Mouse (Mus musculus) liver, embryonic 12.5 days (tissue): ENCODE data around the gene Ascc1. TPM values are rescaled to one million over a fixed set of nuclear protein-coding genes. Genes with fewer than 3 reads are reported as not detected.
"Not testable (repeated sequence)": the region's sequence is repeated elsewhere in the genome, so short reads cannot be mapped to it uniquely, and the experiment has no call there.

ENCODE experiments used
- ATAC-seq: fragments of 200-750 bp; cut with Nextera tagmentation; 2 replicates; pipeline ENCODE4 v1.8.0; 2017; ENCODE audit warnings: moderate number of reproducible peaks, mild to moderate bottlenecking, moderate library complexity
- H3K27ac ChIP-seq: fragments of 300-500 bp; sonication (generic); 2 replicates; pipeline ENCODE4 v1.5.1; 2016; ENCODE audit warnings: mild to moderate bottlenecking
- H3K27me3 ChIP-seq: fragments of 300-500 bp; sonication (generic); replicated peaks from 2 replicates; pipeline ENCODE4 v1.6.1; 2016; ENCODE audit warnings: mild to moderate bottlenecking, moderate library complexity
- H3K36me3 ChIP-seq: fragments of 300-500 bp; sonication (generic); 2 replicates; pipeline ENCODE4 v1.6.1; 2016; ENCODE audit warnings: mild to moderate bottlenecking, moderate library complexity
- H3K4me1 ChIP-seq: fragments of 300-500 bp; sonication (generic); 2 replicates; pipeline ENCODE4 v1.6.1; 2016
- H3K4me2 ChIP-seq: fragments of 300-500 bp; sonication (generic); 2 replicates; pipeline ENCODE4 v1.6.1; 2016; ENCODE audit warnings: mild to moderate bottlenecking, moderate library complexity
- H3K4me3 ChIP-seq: fragments of 300-500 bp; sonication (generic); 2 replicates; pipeline ENCODE4 v1.5.1; 2016; ENCODE audit warnings: mild to moderate bottlenecking, moderate library complexity
- H3K9ac ChIP-seq: fragments of 300-500 bp; sonication (generic); 2 replicates; pipeline ENCODE4 v1.6.1; 2016; ENCODE audit warnings: mild to moderate bottlenecking, moderate library complexity
- H3K9me3 ChIP-seq: fragments of 300-500 bp; sonication (generic); replicated peaks from 2 replicates; pipeline ENCODE4 v1.6.1; 2016; ENCODE audit warnings: mild to moderate bottlenecking, moderate library complexity
- WGBS: fragments of 180-500 bp; shearing (Covaris S2); methylation state at CpG from one replicate; pipeline ENCODE4 v1.1.7; 2016; ENCODE audit not compliant: insufficient replicate concordance; 5-methylcytosine and 5-hydroxymethylcytosine counted together
- polyA plus RNA-seq: library from polyadenylated mRNA; unstranded; fragments of >200 nt; fragmentation: Nextera tagmentation; extraction: Ambion mirVana; gene quantifications from 2 replicates; pipeline ENCODE4 v1.2.1, GENCODE M21; 2016

Ascc1 gene
- polyA plus RNA-seq, 1 experiment from 2014 or later, result 22.6 TPM

DNA sequence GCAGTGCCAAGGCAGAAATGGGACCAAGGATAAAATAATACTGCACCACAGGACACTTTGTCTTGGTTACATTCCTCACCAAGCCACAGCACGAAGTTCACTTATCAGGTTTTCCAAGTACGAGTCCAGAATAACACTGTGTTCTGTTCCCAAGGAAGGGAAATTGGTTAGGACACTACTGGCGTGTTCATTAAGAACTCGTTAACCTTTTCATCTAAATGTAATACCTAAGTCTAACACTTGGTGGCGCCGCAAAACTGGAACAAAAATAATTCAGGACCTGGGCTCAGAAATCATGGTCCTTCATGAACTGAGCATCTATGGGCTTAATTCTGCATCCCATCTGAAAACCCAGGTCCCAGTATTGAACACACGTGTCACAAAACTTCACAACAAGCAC, 5.0 kb upstream of the Ascc1 start:
- Histone ChIP-seq H3K4me3 (no peak overlapping the region), H3K27ac (no peak overlapping the region), H3K27me3 (no peaks in the 10 kb centered on the region), H3K36me3 (peaks cover 55% of the 10 kb centered on the region), H3K4me2 (no peak overlapping the region), H3K9ac (no peak overlapping the region), H3K9me3 (no peaks in the 10 kb centered on the region), H3K4me1 (peaks cover 35% of the 10 kb centered on the region)
- WGBS, result 14% methylated on average over 7 of the region's 7 CpGs
- ATAC-seq, result no peak

DNA sequence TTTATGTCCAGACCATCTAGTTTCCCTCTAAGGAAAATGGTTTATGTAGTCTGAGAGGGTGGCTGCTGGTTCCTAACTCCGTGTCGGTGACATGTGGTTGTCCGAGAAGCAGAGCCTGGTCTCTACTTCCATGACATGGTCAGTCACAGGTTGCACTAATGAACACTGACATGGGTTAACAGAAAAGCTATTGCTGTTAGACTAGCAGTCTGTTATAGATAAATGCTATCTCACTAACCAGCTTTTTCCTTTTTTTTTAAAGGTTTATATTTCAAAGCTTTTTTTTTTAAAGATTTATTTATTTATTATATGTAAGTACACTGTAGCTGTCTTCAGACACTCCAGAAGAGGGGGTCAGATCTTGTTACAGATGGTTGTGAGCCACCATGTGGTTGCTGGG, 3.5 kb upstream of the Ascc1 start:
- Histone ChIP-seq H3K27me3 (no peaks in the 10 kb centered on the region), H3K27ac (no peak overlapping the region), H3K9me3 (no peaks in the 10 kb centered on the region), H3K4me2 (no peak overlapping the region), H3K36me3 (peaks cover 44% of the 10 kb centered on the region), H3K4me3 (no peak overlapping the region), H3K4me1 (peaks cover 43% of the 10 kb centered on the region), H3K9ac (no peak overlapping the region)
- WGBS, result 60% methylated on average over 3 of the region's 3 CpGs
- ATAC-seq, result no peak

DNA sequence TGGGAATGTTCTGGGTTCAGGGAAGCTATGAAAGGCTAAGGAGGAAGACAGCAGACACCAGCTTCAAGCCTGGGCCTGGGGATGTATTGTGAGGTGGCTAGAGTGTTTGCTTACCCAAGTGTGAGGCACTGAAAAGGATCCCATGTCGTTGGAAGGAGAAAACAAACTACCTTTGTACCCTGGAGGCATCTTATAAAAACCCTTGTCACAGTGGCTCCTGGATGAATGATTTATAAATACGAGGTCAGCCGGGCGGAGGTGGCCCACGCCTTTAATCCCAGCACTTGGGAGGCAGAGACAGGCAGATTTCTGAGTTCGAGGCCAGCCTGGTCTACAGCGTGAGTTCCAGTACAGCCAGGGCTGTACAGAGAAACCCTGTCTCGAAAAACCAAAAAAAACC, 942 bp upstream of the Ascc1 start:
- H3K4me1 ChIP-seq, result peaks cover 46% of the 10 kb centered on the region
- peak overlapping the region; percentile 91 for H3K4me2 ChIP-seq
- peak overlapping the region; percentile 36 for H3K9ac ChIP-seq
- H3K4me3 ChIP-seq, result peak overlapping the region; percentile 71
- H3K9me3 ChIP-seq, ATAC-seq, H3K27me3 ChIP-seq: not testable (repeated sequence)
- 72% methylated on average over 8 of the region's 8 CpGs for WGBS
- H3K36me3 ChIP-seq, result peaks cover 28% of the 10 kb centered on the region
- peak overlapping the region; percentile 60; the same call in 1 of the 2 replicates for H3K27ac ChIP-seq

DNA sequence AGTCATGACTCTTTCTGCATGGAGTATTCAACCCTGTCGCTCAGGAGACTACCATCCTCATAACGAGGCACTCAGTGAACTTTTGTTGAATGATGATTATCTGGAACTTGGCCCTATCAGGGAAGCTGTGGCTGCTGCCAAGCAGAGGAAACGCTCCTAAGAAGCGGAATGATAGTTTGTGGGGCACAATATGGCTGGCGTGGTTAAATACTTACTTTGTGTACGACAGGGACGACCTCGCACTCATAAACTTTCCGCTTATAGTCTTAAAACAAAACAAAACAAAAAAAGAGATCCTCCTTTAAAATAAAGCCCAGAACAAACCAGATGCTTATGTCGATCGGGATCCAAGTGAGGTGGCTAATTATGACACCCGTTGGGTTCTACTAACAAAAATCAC, 402 bp upstream of the Ascc1 start:
- Histone ChIP-seq H3K9me3 (no peaks in the 10 kb centered on the region), H3K36me3 (peaks cover 28% of the 10 kb centered on the region), H3K27ac (peak overlapping the region; percentile 98), H3K27me3 (no peaks in the 10 kb centered on the region), H3K9ac (peak overlapping the region; percentile 79), H3K4me2 (peak overlapping the region; percentile 91), H3K4me1 (peaks cover 46% of the 10 kb centered on the region), H3K4me3 (peak overlapping the region; percentile 71)
- WGBS, result 0% methylated on average over 12 of the region's 12 CpGs
- ATAC-seq, result peak; percentile 13; the same call in 1 of the 2 replicates

DNA sequence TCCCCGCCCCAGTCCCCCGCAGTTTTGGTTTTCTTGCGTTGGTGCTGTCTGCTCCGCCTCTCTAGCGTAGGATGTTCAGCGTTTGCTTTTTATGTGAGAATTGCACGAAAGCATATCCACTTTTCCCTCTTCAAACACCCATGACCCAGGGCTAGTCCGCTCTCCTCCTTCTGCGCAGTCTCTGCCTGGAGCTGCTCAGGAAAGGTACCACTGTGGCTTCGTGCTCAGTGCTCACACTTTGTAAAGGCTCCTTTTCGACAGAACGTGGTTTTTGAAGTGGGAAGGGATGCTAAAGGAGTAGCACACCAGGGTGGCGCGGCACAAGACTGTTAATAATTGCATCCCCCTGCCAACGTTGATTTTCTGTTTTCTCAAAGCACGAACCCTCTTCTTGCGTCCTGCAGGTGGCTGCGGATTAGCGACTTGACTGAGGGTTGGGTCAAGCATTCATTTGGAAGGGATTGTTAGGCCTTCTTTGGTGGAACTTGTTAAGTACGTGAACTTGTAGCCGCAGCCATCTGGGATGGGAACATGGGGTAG, 678 bp downstream of the Ascc1 start:
- Histone ChIP-seq H3K4me2 (peak overlapping the region; percentile 91), H3K27ac (peak overlapping the region; percentile 98), H3K27me3 (no peaks in the 10 kb centered on the region), H3K4me1 (peaks cover 53% of the 10 kb centered on the region), H3K4me3 (peak overlapping the region; percentile 71), H3K9ac (peak overlapping the region; percentile 77), H3K36me3 (peaks cover 38% of the 10 kb centered on the region), H3K9me3 (no peaks in the 10 kb centered on the region)
- no peak for ATAC-seq
- 1% methylated on average over 21 of the region's 21 CpGs for WGBS

DNA sequence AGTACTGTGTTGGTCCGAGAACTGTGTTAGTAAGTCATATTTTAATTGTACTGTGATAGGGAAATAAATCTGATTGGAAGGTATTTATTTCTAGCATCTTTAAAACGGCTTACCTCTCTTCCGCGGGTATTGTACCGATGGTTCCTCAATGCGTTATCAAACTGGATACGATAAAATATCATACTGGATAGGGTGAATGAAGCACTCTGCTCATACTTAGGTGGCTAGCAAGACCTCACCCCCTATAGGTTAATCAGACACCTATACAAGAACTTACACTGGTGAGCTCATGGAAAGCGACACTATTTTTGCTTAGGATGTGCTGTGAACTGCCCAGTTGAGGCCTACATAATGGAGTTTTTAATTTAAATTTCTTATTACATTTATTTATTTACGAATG, 1.2 kb downstream of the Ascc1 start:
- WGBS, result 71% methylated on average over 9 of the region's 9 CpGs
- peak overlapping the region; percentile 98 for H3K27ac ChIP-seq
- ATAC-seq, result no peak
- peaks cover 44% of the 10 kb centered on the region for H3K36me3 ChIP-seq
- no peaks in the 10 kb centered on the region for H3K27me3 ChIP-seq
- peak overlapping the region; percentile 77; the same call in 1 of the 2 replicates for H3K9ac ChIP-seq
- peak overlapping the region; percentile 71 for H3K4me3 ChIP-seq
- no peaks in the 10 kb centered on the region for H3K9me3 ChIP-seq
- H3K4me1 ChIP-seq, result peaks cover 53% of the 10 kb centered on the region
- H3K4me2 ChIP-seq, result peak overlapping the region; percentile 91

DNA sequence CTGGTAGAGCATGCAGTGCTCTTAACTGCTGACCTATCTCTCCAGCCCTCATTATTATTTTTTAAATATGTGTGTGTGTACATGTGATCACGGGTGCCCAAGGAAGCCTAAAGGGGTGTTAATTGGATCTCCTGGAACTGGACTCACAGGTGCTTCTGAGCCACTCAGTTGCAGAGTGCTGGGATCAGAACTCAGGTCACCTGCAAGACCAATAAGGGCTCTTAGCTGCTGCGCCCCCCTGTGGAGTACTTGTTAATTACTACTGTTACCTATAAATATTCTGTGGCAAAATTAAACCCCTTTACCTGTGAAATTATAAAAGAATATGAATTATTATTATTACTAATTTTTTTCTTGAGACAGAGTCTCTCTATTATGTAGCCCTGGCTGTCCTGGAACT, 2.7 kb downstream of the Ascc1 start:
- Histone ChIP-seq H3K27me3 (no peaks in the 10 kb centered on the region), H3K4me2 (no peak overlapping the region), H3K9me3 (no peaks in the 10 kb centered on the region), H3K27ac (no peak overlapping the region), H3K9ac (no peak overlapping the region), H3K36me3 (peaks cover 47% of the 10 kb centered on the region), H3K4me3 (no peak overlapping the region), H3K4me1 (peaks cover 41% of the 10 kb centered on the region)
- ATAC-seq, result no peak
- WGBS, result 36% methylated on average over 2 of the region's 2 CpGs

DNA sequence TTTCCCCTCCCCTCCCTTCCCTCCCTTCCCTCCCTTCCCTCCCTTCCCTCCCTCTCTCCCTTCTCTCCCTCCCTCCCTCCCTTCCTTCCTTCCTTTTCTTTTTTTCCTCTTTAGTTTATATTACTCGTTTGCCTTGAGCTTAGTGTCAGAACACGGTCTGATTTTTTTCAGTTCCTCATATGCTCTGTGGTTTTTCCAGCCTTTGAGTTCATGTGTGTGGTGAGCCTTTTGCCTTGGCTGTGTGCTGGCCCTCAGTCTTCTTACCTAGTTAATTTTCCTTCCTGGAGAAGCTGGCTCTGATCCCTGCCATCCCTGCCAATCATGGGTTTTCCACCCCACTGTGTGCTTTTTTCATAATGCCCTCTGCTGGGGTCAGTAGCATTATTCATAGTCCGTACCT, 6.5 kb downstream of the Ascc1 start:
- Histone ChIP-seq H3K36me3 (peaks cover 51% of the 10 kb centered on the region), H3K9ac (no peak overlapping the region), H3K4me2 (no peak overlapping the region), H3K4me3 (no peak overlapping the region), H3K4me1 (peaks cover 25% of the 10 kb centered on the region), H3K27ac (no peak overlapping the region), H3K9me3 (no peaks in the 10 kb centered on the region), H3K27me3 (no peaks in the 10 kb centered on the region)
- WGBS, result 50% methylated on average over 3 of the region's 3 CpGs
- no peak for ATAC-seq

DNA sequence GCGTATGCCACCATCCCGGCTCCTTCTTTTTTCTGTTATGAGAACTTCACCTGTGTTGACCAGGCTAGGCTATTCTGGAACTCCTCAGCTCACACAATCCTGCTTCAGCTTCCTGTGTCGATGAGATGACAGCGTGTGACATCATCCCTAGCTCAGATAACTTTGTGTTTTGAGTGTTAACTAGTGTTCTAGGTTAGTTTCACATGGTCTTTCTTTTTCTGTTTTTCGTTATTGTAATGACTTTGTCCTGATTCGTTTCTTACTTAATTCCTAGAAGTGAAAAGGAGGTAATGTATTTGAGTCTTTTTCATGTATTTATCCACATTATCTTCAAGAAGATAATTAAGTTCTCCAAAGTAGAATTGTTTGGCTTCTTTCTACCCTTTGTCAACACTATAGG, 13.6 kb downstream of the Ascc1 start:
- 84% methylated on average over 6 of the region's 6 CpGs for WGBS
- Histone ChIP-seq H3K4me3 (no peak overlapping the region), H3K27ac (no peak overlapping the region), H3K9ac (no peak overlapping the region), H3K4me1 (peaks cover 17% of the 10 kb centered on the region; the same call in 1 of the 2 replicates), H3K27me3 (no peaks in the 10 kb centered on the region), H3K4me2 (no peak overlapping the region), H3K9me3 (no peaks in the 10 kb centered on the region), H3K36me3 (peaks cover 59% of the 10 kb centered on the region)
- no peak for ATAC-seq

DNA sequence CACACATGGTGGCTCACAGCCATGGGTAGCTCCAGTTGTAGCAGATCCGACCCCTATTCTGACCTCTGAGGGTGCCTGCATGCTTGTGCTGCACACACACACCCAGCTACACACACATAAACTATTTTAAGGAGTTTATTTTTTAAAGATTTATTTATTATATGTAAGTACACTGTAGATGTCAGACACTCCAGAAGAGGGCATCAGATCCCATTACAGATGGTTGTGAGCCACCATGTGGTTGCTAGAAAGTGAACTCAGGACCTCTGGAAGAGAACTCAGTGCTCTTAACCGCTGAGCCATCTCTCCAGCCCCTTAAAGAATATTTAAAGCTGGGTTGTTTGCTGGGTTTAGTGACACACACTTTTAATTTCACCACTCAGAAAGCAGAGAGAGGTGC, 16.7 kb downstream of the Ascc1 start:
- 70% methylated on average over 2 of the region's 2 CpGs for WGBS
- peaks cover 53% of the 10 kb centered on the region for H3K36me3 ChIP-seq
- peaks cover 8% of the 10 kb centered on the region; the same call in 1 of the 2 replicates for H3K4me1 ChIP-seq
- H3K4me3 ChIP-seq, result no peak overlapping the region
- no peak for ATAC-seq
- no peak overlapping the region for H3K4me2 ChIP-seq
- no peak overlapping the region for H3K9ac ChIP-seq
- no peaks in the 10 kb centered on the region for H3K9me3 ChIP-seq
- no peaks in the 10 kb centered on the region for H3K27me3 ChIP-seq
- H3K27ac ChIP-seq, result no peak overlapping the region

DNA sequence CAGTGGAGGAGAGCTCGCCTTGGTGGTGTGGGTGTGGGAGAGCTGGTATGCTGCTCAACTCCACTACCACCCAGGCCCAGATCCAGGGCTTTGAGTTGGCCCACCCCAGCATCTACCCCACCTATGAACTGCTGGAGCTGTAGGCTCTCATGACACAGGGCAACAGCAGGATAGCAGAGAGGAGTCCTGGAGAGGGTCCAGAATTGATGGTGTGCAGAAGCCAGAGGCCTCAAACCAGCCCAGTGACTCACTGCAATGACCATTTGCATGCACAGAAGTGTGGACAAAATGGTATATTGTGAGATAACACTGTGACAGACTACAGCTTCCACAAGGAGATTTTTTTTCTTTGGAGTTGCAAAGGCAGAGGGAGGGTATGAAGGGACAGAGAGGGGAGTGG, 21.1 kb downstream of the Ascc1 start:
- no peaks in the 10 kb centered on the region; the same call in 1 of the 2 replicates for H3K4me1 ChIP-seq
- no peak overlapping the region for H3K9ac ChIP-seq
- H3K27ac ChIP-seq, result no peak overlapping the region
- H3K36me3 ChIP-seq, result peaks cover 23% of the 10 kb centered on the region
- H3K4me3 ChIP-seq, result no peak overlapping the region
- 71% methylated on average over 1 of the region's 1 CpGs for WGBS
- H3K27me3 ChIP-seq, result no peaks in the 10 kb centered on the region
- ATAC-seq, result no peak
- no peaks in the 10 kb centered on the region for H3K9me3 ChIP-seq
- H3K4me2 ChIP-seq, result no peak overlapping the region

DNA sequence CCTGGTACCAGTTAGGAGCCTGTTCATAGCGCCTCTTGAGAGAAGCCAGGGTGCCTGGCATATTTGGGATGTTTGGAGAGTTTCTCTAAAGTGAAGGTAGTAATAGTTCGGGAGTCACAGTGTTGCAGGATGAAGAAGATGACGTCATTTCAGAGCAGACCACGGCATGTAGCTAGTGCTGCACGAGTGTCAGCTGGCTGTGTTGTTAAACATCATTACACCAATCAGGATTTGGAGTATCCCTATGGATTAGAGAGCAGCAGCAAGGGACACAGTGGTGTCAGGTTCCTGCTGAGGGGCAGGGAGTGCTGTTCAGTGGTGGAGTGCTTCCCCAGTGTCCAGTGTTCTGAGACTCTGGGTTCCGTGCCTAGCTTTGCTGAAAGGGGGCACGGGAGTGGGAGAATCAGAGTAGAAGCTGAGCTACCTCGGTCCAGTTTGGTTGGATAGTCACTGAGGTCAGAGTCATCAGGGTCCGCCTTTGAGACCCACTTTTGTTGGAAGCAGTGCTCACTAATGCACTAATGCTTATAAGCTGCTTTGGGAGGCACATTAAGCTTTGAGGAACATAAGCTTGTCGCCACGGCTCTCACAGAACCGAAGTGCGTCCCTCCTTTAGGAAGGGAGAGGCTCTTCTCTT, 24.3 kb downstream of the Ascc1 start:
- Histone ChIP-seq H3K4me1 (no peaks in the 10 kb centered on the region; the same call in 1 of the 2 replicates), H3K27ac (no peak overlapping the region), H3K4me3 (no peak overlapping the region), H3K9me3 (no peaks in the 10 kb centered on the region), H3K4me2 (no peak overlapping the region), H3K9ac (no peak overlapping the region), H3K27me3 (no peaks in the 10 kb centered on the region), H3K36me3 (peaks cover 12% of the 10 kb centered on the region)
- WGBS, result 73% methylated on average over 13 of the region's 13 CpGs
- ATAC-seq, result no peak
